Mouse (Mus musculus): Measurements from ENCODE around the gene AI481877. TPM values are rescaled to one million over a fixed set of nuclear protein-coding genes. Genes with fewer than 3 reads are reported as not detected.
"Not testable (repeated sequence)": the region's sequence is repeated elsewhere in the genome, so short reads cannot be mapped to it uniquely, and the experiment has no call there.

The AI481877 gene
- not detected in 2 replicates for polyA plus RNA-seq (2012; rRNA removed)

- DNase-seq (ENCODE audit: extremely low spot score in 1 of 2, low spot score in 1 of 2): not testable (repeated sequence)
Measured at GRCm38 (mm10) chr4:59138507-59139033, at the start of gene AI481877. Gene AI481877, minus strand, starts transcription at chr4:59138983.

GRCm38 (mm10) chr4:59188474-59188801 is 49.7 kb upstream of the AI481877 start:
- DNase-seq (ENCODE audit: extremely low spot score in 1 of 2, low spot score in 1 of 2): no peak

GRCm38 (mm10) chr4:59187289-59187688 is 48.5 kb upstream of the AI481877 start:
- DNase-seq (ENCODE audit: extremely low spot score in 1 of 2, low spot score in 1 of 2): peak; percentile 5 to 63

- DNase-seq (ENCODE audit: extremely low spot score in 1 of 2, low spot score in 1 of 2): no peak
Measured at GRCm38 (mm10) chr4:59185671-59186070, 46.9 kb upstream of the AI481877 start.

- no peak for DNase-seq (ENCODE audit: extremely low spot score in 1 of 2, low spot score in 1 of 2)
Measured at GRCm38 (mm10) chr4:59181320-59182271, 42.8 kb upstream of the AI481877 start.

GRCm38 (mm10) chr4:59177566-59177965 is 38.8 kb upstream of the AI481877 start:
- no peak for DNase-seq (ENCODE audit: extremely low spot score in 1 of 2, low spot score in 1 of 2)

GRCm38 (mm10) chr4:59175929-59176328 is 37.1 kb upstream of the AI481877 start:
- DNase-seq (ENCODE audit: extremely low spot score in 1 of 2, low spot score in 1 of 2): no peak

GRCm38 (mm10) chr4:59175003-59175402 is 36.2 kb upstream of the AI481877 start:
- no peak for DNase-seq (ENCODE audit: extremely low spot score in 1 of 2, low spot score in 1 of 2)

GRCm38 (mm10) chr4:59173181-59173922 is 34.6 kb upstream of the AI481877 start:
- no peak for DNase-seq (ENCODE audit: extremely low spot score in 1 of 2, low spot score in 1 of 2)

GRCm38 (mm10) chr4:59172616-59173015 is 33.8 kb upstream of the AI481877 start:
- DNase-seq (ENCODE audit: extremely low spot score in 1 of 2, low spot score in 1 of 2): no peak

- no peak for DNase-seq (ENCODE audit: extremely low spot score in 1 of 2, low spot score in 1 of 2)
Measured at GRCm38 (mm10) chr4:59169981-59170380, 31.2 kb upstream of the AI481877 start.

GRCm38 (mm10) chr4:59167251-59167847 is 28.6 kb upstream of the AI481877 start:
- DNase-seq (ENCODE audit: extremely low spot score in 1 of 2, low spot score in 1 of 2): no peak

GRCm38 (mm10) chr4:59164034-59164433 is 25.3 kb upstream of the AI481877 start:
- no peak for DNase-seq (ENCODE audit: extremely low spot score in 1 of 2, low spot score in 1 of 2)

- DNase-seq (ENCODE audit: extremely low spot score in 1 of 2, low spot score in 1 of 2): no peak
Measured at GRCm38 (mm10) chr4:59160959-59161670, 22.3 kb upstream of the AI481877 start.

- DNase-seq (ENCODE audit: extremely low spot score in 1 of 2, low spot score in 1 of 2): no peak
Measured at GRCm38 (mm10) chr4:59160289-59160688, 21.5 kb upstream of the AI481877 start.

- DNase-seq (ENCODE audit: extremely low spot score in 1 of 2, low spot score in 1 of 2): no peak
Measured at GRCm38 (mm10) chr4:59157654-59158053, 18.9 kb upstream of the AI481877 start.

- no peak for DNase-seq (ENCODE audit: extremely low spot score in 1 of 2, low spot score in 1 of 2)
Measured at GRCm38 (mm10) chr4:59156897-59157592, 18.3 kb upstream of the AI481877 start.

GRCm38 (mm10) chr4:59151953-59152352 is 13.2 kb upstream of the AI481877 start:
- no peak for DNase-seq (ENCODE audit: extremely low spot score in 1 of 2, low spot score in 1 of 2)

GRCm38 (mm10) chr4:59150907-59151306 is 12.1 kb upstream of the AI481877 start:
- no peak for DNase-seq (ENCODE audit: extremely low spot score in 1 of 2, low spot score in 1 of 2)

- DNase-seq (ENCODE audit: extremely low spot score in 1 of 2, low spot score in 1 of 2): peak in 1 of 2 experiments; percentile 2
Measured at GRCm38 (mm10) chr4:59149043-59149442, 10.3 kb upstream of the AI481877 start.

All from frontal cortex, adult 2 months (tissue).